Mouse (Mus musculus): ENCODE data around the gene Olfr45.
"Not testable (repeated sequence)": the region's sequence is repeated elsewhere in the genome, so short reads cannot be mapped to it uniquely, and the experiment has no call there.

DNA sequence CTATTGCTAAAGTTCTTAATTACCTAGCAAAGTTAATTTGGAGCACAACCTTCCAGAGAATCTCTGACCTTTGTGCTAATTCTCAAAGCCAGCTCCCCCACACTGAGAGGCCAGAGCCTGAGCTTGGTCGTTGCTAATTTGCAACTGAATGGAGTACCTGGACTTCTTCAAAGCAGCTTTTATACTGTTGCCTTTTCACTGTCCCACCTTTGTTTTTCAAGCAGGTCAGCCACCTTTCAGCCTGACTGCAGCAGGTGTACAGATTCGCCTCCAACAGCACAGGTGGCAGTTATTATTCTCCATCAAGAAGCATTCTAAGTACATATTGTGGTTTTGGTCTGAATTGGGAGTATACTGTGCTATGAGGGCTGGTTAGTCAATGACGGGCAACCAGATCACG lies 2.2 kb upstream of the Olfr45 start:
- TF ChIP-seq CTCF (IDR thresholded peaks at IDR 0.05; ENCODE audit: low read depth, low read length); POLR2A (IDR thresholded peaks at IDR 0.05; ENCODE audit: borderline replicate concordance, low read depth, low read length): not testable (repeated sequence)
